Mouse (Mus musculus) bone marrow, adult 2 months (tissue): ENCODE data around the gene Stxbp2.

ENCODE experiments used
- CTCF ChIP-seq: fragments of 200-500 bp; IDR thresholded peaks from 2 replicates; pipeline ENCODE4 v1.5.1; 2011; ENCODE audit warnings: low read length, control low read depth; ENCODE audit not compliant: control insufficient read depth, insufficient read depth
- POLR2A ChIP-seq: fragments of 200-500 bp; IDR thresholded peaks from 2 replicates; pipeline ENCODE4 v1.6.1; 2011; ENCODE audit warnings: low read depth, mild to moderate bottlenecking, control low read depth, low read length, borderline replicate concordance; ENCODE audit not compliant: control insufficient read depth

GRCm38 (mm10) chr8:3656725-3657381, 26.1 kb downstream of the Stxbp2 start:
- TF ChIP-seq CTCF (no peak), POLR2A (no peak)
